Mouse (Mus musculus): ENCODE data around the gene Fam214b. TPM values are rescaled to one million over a fixed set of nuclear protein-coding genes. Genes with fewer than 3 reads are reported as not detected.

The Fam214b gene
- total RNA-seq, 1 experiment = 11.9 TPM

GRCm38 (mm10) chr4:43005765-43006164 is 40.3 kb downstream of the Fam214b start:
- no peak overlapping the region for H3K4me3 ChIP-seq (ENCODE audit: insufficient read depth in 1 of 2, low read depth in 1 of 2, low read length in 2 of 2, poor library complexity in 1 of 2, severe bottlenecking in 1 of 2)
- peak; percentile 69 for DNase-seq (ENCODE audit: low read depth, low spot score)
- no peaks in the 10 kb centered on the region for H3K9me3 ChIP-seq (ENCODE audit: control insufficient read depth, insufficient read depth, low read depth, low read length)
- peaks cover 4% of the 10 kb centered on the region for H3K36me3 ChIP-seq (ENCODE audit: control insufficient read depth, insufficient read depth, low read length, poor library complexity, severe bottlenecking)
- no peak overlapping the region for H3K9ac ChIP-seq (ENCODE audit: insufficient read depth, low read depth, low read length, poor library complexity, severe bottlenecking)
- H3K27ac ChIP-seq (ENCODE audit: insufficient read depth, low read depth, low read length, poor library complexity, severe bottlenecking) = no peak overlapping the region
- H3K4me1 ChIP-seq (ENCODE audit: control insufficient read depth in 2 of 2, insufficient read depth in 2 of 2, low read length in 2 of 2, poor library complexity in 1 of 2) = peaks cover 0 to 8% of the 10 kb centered on the region in 2 experiments; a peak in 2 of 4 replicates
- peak; percentile 60; the same call in 1 of the 2 replicates for TF ChIP-seq HCFC1 (IDR thresholded peaks at IDR 0.05; ENCODE audit: borderline replicate concordance, insufficient read depth, low read length)
- no peak for TF ChIP-seq CHD2 (IDR thresholded peaks at IDR 0.05; ENCODE audit: low read depth, low read length)
- no peak for TF ChIP-seq ZC3H11A (IDR thresholded peaks at IDR 0.05; ENCODE audit: borderline replicate concordance, low read depth, low read length)
- no peak for TF ChIP-seq MAFK (IDR thresholded peaks at IDR 0.05; ENCODE audit: insufficient read depth, low read depth, low read length)
- peak; percentile 100 for TF ChIP-seq ZNF384 (IDR thresholded peaks at IDR 0.05; ENCODE audit: low read depth, low read length)
- in situ Hi-C loops (cut with MboI; ENCODE audit: low sequenced_read_pairs in 2 of 2, unreplicated experiment in 2 of 2) = no loop called here

GRCm38 (mm10) chr4:43004951-43005350 is 41.1 kb downstream of the Fam214b start:
- in situ Hi-C loops (cut with MboI; ENCODE audit: low sequenced_read_pairs in 2 of 2, unreplicated experiment in 2 of 2) = no loop called here
- H3K27ac ChIP-seq (ENCODE audit: insufficient read depth, low read depth, low read length, poor library complexity, severe bottlenecking) = no peak overlapping the region
- no peak overlapping the region for H3K9ac ChIP-seq (ENCODE audit: insufficient read depth, low read depth, low read length, poor library complexity, severe bottlenecking)
- peaks cover 1 to 8% of the 10 kb centered on the region in 2 experiments; a peak in 2 of 4 replicates for H3K4me1 ChIP-seq (ENCODE audit: control insufficient read depth in 2 of 2, insufficient read depth in 2 of 2, low read length in 2 of 2, poor library complexity in 1 of 2)
- no peak overlapping the region for H3K4me3 ChIP-seq (ENCODE audit: insufficient read depth in 1 of 2, low read depth in 1 of 2, low read length in 2 of 2, poor library complexity in 1 of 2, severe bottlenecking in 1 of 2)
- H3K36me3 ChIP-seq (ENCODE audit: control insufficient read depth, insufficient read depth, low read length, poor library complexity, severe bottlenecking) = peaks cover 4% of the 10 kb centered on the region
- no peak for DNase-seq (ENCODE audit: low read depth, low spot score)
- no peak for TF ChIP-seq HCFC1 (IDR thresholded peaks at IDR 0.05; ENCODE audit: borderline replicate concordance, insufficient read depth, low read length)
- TF ChIP-seq MAFK (IDR thresholded peaks at IDR 0.05; ENCODE audit: insufficient read depth, low read depth, low read length) = no peak
- TF ChIP-seq CHD2 (IDR thresholded peaks at IDR 0.05; ENCODE audit: low read depth, low read length) = no peak
- no peak for TF ChIP-seq ZNF384 (IDR thresholded peaks at IDR 0.05; ENCODE audit: low read depth, low read length)
- no peak for TF ChIP-seq ZC3H11A (IDR thresholded peaks at IDR 0.05; ENCODE audit: borderline replicate concordance, low read depth, low read length)
- H3K9me3 ChIP-seq (ENCODE audit: control insufficient read depth, insufficient read depth, low read depth, low read length) = no peaks in the 10 kb centered on the region

- Histone ChIP-seq H3K36me3 (ENCODE audit: control insufficient read depth, insufficient read depth, low read length, poor library complexity, severe bottlenecking) (peaks cover 2% of the 10 kb centered on the region), H3K9ac (ENCODE audit: insufficient read depth, low read depth, low read length, poor library complexity, severe bottlenecking) (no peak overlapping the region), H3K4me3 (ENCODE audit: insufficient read depth in 1 of 2, low read depth in 1 of 2, low read length in 2 of 2, poor library complexity in 1 of 2, severe bottlenecking in 1 of 2) (no peak overlapping the region), H3K9me3 (ENCODE audit: control insufficient read depth, insufficient read depth, low read depth, low read length) (no peaks in the 10 kb centered on the region), H3K27ac (ENCODE audit: insufficient read depth, low read depth, low read length, poor library complexity, severe bottlenecking) (no peak overlapping the region), H3K4me1 (ENCODE audit: control insufficient read depth in 2 of 2, insufficient read depth in 2 of 2, low read length in 2 of 2, poor library complexity in 1 of 2) (peaks cover 7% of the 10 kb centered on the region in 2 experiments; a peak in 3 of 4 replicates)
- TF ChIP-seq ZNF384 (IDR thresholded peaks at IDR 0.05; ENCODE audit: low read depth, low read length) (no peak), ZC3H11A (IDR thresholded peaks at IDR 0.05; ENCODE audit: borderline replicate concordance, low read depth, low read length) (no peak), HCFC1 (IDR thresholded peaks at IDR 0.05; ENCODE audit: borderline replicate concordance, insufficient read depth, low read length) (no peak), MAFK (IDR thresholded peaks at IDR 0.05; ENCODE audit: insufficient read depth, low read depth, low read length) (no peak), CHD2 (IDR thresholded peaks at IDR 0.05; ENCODE audit: low read depth, low read length) (no peak)
- no peak for DNase-seq (ENCODE audit: low read depth, low spot score)
- in situ Hi-C loops (cut with MboI; ENCODE audit: low sequenced_read_pairs in 2 of 2, unreplicated experiment in 2 of 2) = no loop called here
Measured at GRCm38 (mm10) chr4:43002756-43003439, 43.1 kb downstream of the Fam214b start.

- no peak overlapping the region for H3K27ac ChIP-seq (ENCODE audit: insufficient read depth, low read depth, low read length, poor library complexity, severe bottlenecking)
- H3K4me3 ChIP-seq (ENCODE audit: insufficient read depth in 1 of 2, low read depth in 1 of 2, low read length in 2 of 2, poor library complexity in 1 of 2, severe bottlenecking in 1 of 2) = no peak overlapping the region
- H3K9me3 ChIP-seq (ENCODE audit: control insufficient read depth, insufficient read depth, low read depth, low read length) = no peaks in the 10 kb centered on the region
- no peak for DNase-seq (ENCODE audit: low read depth, low spot score)
- H3K4me1 ChIP-seq (ENCODE audit: control insufficient read depth in 2 of 2, insufficient read depth in 2 of 2, low read length in 2 of 2, poor library complexity in 1 of 2) = peaks cover 7 to 8% of the 10 kb centered on the region in 2 experiments; a peak in 3 of 4 replicates
- H3K9ac ChIP-seq (ENCODE audit: insufficient read depth, low read depth, low read length, poor library complexity, severe bottlenecking) = no peak overlapping the region
- in situ Hi-C loops (cut with MboI; ENCODE audit: low sequenced_read_pairs in 2 of 2, unreplicated experiment in 2 of 2) = no loop called here
- peaks cover 2% of the 10 kb centered on the region for H3K36me3 ChIP-seq (ENCODE audit: control insufficient read depth, insufficient read depth, low read length, poor library complexity, severe bottlenecking)
- TF ChIP-seq ZNF384 (IDR thresholded peaks at IDR 0.05; ENCODE audit: low read depth, low read length) (no peak), CHD2 (IDR thresholded peaks at IDR 0.05; ENCODE audit: low read depth, low read length) (no peak), MAFK (IDR thresholded peaks at IDR 0.05; ENCODE audit: insufficient read depth, low read depth, low read length) (no peak), HCFC1 (IDR thresholded peaks at IDR 0.05; ENCODE audit: borderline replicate concordance, insufficient read depth, low read length) (no peak), ZC3H11A (IDR thresholded peaks at IDR 0.05; ENCODE audit: borderline replicate concordance, low read depth, low read length) (no peak)
Measured at GRCm38 (mm10) chr4:43001272-43001671, 44.7 kb downstream of the Fam214b start.
